Mouse (Mus musculus) embryonic facial prominence, embryonic 13.5 days (tissue): ENCODE data around the gene Otud7b. TPM values are rescaled to one million over a fixed set of nuclear protein-coding genes. Genes with fewer than 3 reads are reported as not detected.

ENCODE experiments used
- ATAC-seq: fragments of 200-750 bp; cut with Nextera tagmentation; 2 replicates; pipeline ENCODE4 v1.8.0; 2017; ENCODE audit warnings: low read depth; ENCODE audit not compliant: insufficient number of reproducible peaks, insufficient read depth, low FRiP score, low TSS enrichment
- H3K27ac ChIP-seq: fragments of 300-500 bp; sonication (generic); 2 replicates; pipeline ENCODE4 v1.5.1; 2015; ENCODE audit warnings: moderate library complexity, mild to moderate bottlenecking, inconsistent platforms
- H3K27me3 ChIP-seq: fragments of 300-500 bp; sonication (generic); 2 replicates; pipeline ENCODE4 v1.6.1; 2015; ENCODE audit warnings: mild to moderate bottlenecking, inconsistent platforms
- H3K36me3 ChIP-seq: fragments of 300-500 bp; sonication (generic); 2 replicates; pipeline ENCODE4 v1.6.1; 2015; ENCODE audit warnings: mild to moderate bottlenecking, inconsistent platforms
- H3K4me1 ChIP-seq: fragments of 300-500 bp; sonication (generic); 2 replicates; pipeline ENCODE4 v1.6.1; 2015; ENCODE audit warnings: inconsistent platforms
- H3K4me2 ChIP-seq: fragments of 300-500 bp; sonication (generic); 2 replicates; pipeline ENCODE4 v1.6.1; 2015; ENCODE audit warnings: moderate library complexity, mild to moderate bottlenecking, inconsistent platforms
- H3K4me3 ChIP-seq: fragments of 300-500 bp; sonication (generic); 2 replicates; pipeline ENCODE4 v1.5.1; 2015; ENCODE audit warnings: mild to moderate bottlenecking, inconsistent platforms
- H3K9ac ChIP-seq: fragments of 300-500 bp; sonication (generic); 2 replicates; pipeline ENCODE4 v1.6.1; 2015; ENCODE audit warnings: mild to moderate bottlenecking, inconsistent platforms
- H3K9me3 ChIP-seq: fragments of 300-500 bp; sonication (generic); 2 replicates; pipeline ENCODE4 v1.6.1; 2016; ENCODE audit warnings: inconsistent platforms
- WGBS: fragments of 180-500 bp; shearing (Covaris S2); methylation state at CpG from one replicate; pipeline ENCODE4 v1.1.7; 2015; ENCODE audit warnings: mixed read lengths; 5-methylcytosine and 5-hydroxymethylcytosine counted together
- polyA plus RNA-seq: library from polyadenylated mRNA; unstranded; fragments of >200 nt; fragmentation: Nextera tagmentation; extraction: Ambion mirVana; gene quantifications from 2 replicates; pipeline ENCODE4 v1.2.1, GENCODE M21; 2015

The Otud7b gene
- polyA plus RNA-seq, 1 experiment from 2014 or later, result 23.8 TPM

DNA sequence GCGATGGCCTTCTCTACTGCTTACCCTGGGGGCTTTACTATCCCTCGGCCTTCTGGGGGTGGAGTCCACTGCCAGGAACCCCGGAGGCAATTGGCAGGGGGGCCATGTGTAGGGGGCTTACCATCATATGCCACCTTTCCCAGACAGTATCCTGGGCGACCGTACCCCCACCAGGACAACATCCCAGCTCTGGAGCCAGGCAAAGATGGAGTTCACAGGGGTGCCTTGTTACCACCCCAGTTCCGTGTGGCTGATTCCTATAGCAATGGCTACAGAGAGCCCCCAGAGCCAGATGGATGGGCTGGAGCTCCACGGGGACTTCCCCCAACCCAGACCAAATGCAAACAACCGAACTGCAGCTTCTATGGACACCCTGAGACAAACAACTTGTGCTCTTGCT is 51.2 kb downstream of the Otud7b start:
- Histone ChIP-seq H3K9ac (no peak overlapping the region), H3K27me3 (no peaks in the 10 kb centered on the region), H3K4me1 (peaks cover 9% of the 10 kb centered on the region), H3K4me2 (no peak overlapping the region), H3K9me3 (no peaks in the 10 kb centered on the region), H3K27ac (no peak overlapping the region), H3K4me3 (no peak overlapping the region), H3K36me3 (peaks cover 56% of the 10 kb centered on the region)
- WGBS, result 77% methylated on average over 8 of the region's 8 CpGs
- ATAC-seq, result no peak

DNA sequence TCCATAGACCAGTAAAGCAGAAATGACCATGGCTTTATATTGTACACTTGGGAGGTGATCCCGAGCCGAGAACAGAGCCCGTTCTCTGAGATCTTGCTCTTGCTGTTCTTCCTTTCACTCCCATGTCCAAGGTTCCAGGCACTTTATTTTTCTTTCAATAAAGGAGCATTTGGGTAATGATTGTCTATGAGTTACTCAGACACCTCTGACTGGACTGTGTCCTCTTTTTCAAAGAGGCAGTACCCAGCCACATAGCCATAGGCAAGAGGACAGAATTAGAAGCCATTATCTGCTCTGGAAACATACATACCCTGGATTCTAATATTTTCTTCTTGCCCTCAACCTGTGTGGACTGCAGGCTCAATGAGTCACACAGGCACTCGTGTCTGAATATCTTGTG is 55.5 kb downstream of the Otud7b start:
- Histone ChIP-seq H3K4me3 (no peak overlapping the region), H3K36me3 (peaks cover 18% of the 10 kb centered on the region), H3K4me2 (no peak overlapping the region), H3K9me3 (no peaks in the 10 kb centered on the region), H3K27me3 (no peaks in the 10 kb centered on the region), H3K4me1 (peaks cover 29% of the 10 kb centered on the region), H3K27ac (peak overlapping the region; percentile 93), H3K9ac (no peak overlapping the region)
- no peak for ATAC-seq
- WGBS, result 74% methylated on average over 4 of the region's 4 CpGs

DNA sequence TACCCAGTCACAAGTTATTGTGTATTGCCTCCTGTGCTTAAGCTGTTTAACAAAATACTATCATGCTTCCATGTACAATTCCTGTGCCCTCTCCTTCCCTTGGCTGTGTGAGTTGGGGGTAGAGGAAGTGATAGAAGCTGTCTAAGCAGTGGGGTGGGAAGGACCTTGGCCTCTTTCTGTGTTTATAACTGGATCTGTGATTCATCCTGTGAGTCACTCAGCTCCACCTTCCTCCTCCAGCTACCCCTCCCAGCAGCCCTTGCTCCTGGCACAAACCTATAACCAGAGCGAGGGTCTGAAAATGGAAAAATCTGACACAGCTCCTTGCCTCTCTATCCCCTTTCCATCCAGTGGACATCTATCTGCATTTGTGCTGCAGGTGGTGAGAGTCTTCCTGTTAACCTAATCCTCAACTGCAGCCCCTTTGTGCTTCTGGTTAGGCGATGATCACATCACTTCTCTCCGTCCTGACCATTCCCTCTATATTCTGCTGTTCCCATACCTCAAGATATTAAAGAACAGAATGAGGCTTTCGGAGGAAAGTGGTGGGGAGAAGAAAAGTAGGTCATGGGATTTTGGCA is 56.0 kb downstream of the Otud7b start:
- H3K9ac ChIP-seq, result peak overlapping the region; percentile 82
- ATAC-seq, result no peak
- no peaks in the 10 kb centered on the region for H3K9me3 ChIP-seq
- H3K4me1 ChIP-seq, result peaks cover 29% of the 10 kb centered on the region
- H3K4me2 ChIP-seq, result peak overlapping the region; percentile 88
- WGBS, result 42% methylated on average over 4 of the region's 4 CpGs
- H3K27me3 ChIP-seq, result no peaks in the 10 kb centered on the region
- H3K27ac ChIP-seq, result peak overlapping the region; percentile 93
- H3K4me3 ChIP-seq, result peak overlapping the region; percentile 63; the same call in 1 of the 2 replicates
- peaks cover 18% of the 10 kb centered on the region for H3K36me3 ChIP-seq

DNA sequence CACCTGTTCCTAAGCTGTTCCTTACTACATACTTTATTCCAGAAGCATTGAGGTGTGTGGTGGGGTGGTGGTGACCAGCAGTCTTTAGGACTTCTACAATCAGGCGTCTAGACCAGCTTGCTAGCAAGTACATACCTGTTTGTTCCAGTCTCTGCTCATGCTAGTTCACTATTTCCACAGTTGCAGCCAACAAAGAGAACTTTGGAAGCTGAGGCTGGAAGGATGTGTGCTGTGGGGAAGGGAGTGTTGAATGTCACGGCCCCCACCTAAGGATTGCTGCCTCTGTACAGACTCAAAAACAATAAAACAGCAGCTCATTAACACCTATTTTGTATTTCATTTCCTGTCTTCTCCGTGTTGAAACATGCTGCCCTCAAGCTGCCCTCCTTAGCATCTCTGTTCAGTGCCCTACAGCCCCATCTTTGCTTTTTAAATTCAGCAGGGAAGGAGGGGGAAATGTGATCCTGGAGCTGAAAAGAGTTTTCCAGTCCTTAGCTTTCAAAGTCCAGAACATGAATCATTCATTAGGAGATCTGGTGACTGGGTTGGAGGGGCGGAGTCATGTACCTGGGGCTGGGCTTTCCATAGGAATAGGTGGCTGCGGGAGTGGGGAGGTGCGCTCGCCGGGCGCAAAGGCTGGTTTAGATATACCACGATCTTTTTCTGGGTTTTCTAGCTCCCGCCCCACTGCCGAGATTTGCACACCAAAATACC is 56.6 kb downstream of the Otud7b start:
- WGBS, result under 1% methylated on average over 12 of the region's 12 CpGs
- peak overlapping the region; percentile 88 for H3K4me2 ChIP-seq
- peak overlapping the region; percentile 82 for H3K9ac ChIP-seq
- H3K27me3 ChIP-seq, result no peaks in the 10 kb centered on the region
- H3K4me1 ChIP-seq, result peaks cover 29% of the 10 kb centered on the region
- H3K9me3 ChIP-seq, result no peaks in the 10 kb centered on the region
- peak; percentile 73 for ATAC-seq
- peaks cover 14% of the 10 kb centered on the region for H3K36me3 ChIP-seq
- peak overlapping the region; percentile 63 for H3K4me3 ChIP-seq
- H3K27ac ChIP-seq, result peak overlapping the region; percentile 93

DNA sequence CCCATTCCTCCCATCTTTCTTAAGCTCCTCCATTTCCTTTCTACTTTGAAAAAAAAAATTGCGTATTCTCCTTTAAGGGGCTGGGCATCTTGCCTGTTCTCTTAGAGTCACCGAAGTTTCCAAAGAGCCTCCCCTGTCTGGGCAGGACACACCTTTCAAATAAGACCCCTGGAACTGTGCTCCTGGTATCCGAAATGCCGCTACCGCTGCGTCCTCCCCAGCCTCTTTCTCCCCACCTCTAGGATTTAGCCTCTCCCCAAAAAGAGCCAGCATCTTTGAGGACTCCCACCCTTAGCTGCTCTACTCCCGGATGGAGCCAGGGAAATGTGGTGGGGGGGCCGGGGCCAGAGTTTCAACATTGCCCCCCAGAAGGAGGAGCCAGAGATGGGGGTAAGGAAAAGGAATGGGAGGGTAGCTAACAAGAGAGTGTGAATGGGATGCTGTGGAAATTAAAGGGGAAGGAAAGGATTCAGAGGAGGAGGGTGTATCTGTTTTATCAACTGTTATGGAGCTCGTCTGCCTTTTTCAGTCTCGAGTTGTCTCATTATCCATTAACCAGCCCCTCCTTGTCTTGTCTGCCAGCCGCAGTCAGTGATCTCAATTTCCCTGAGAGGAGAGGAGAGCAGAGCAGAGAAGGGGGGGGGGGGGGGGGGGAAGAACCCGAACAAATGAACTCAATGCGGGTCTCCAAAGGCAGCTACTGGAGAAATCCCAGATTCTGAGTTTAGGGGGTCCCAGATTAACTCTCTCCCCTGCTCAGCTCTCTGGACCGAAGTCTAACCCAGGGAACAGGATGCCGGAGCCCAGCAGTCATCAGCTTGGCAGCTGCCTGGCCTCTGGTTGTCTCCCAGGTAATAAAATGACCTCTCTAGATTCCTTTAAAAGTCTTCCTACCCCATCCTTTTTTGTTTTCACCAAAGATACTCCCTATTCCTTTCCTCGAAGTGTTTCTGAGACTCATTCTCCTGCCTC is 57.8 kb downstream of the Otud7b start, which contains the start of gene Mtmr11:
Mtmr11 (plus strand) TSS at position 136 of the 972 bp plus-strand sequence.
- Histone ChIP-seq H3K9ac (peak within 1 kb of the TSS; percentile 82), H3K4me1 (peaks cover 29% of the 10 kb centered on the region), H3K4me2 (peak within 1 kb of the TSS; percentile 88), H3K27me3 (no peaks in the 10 kb centered on the region), H3K4me3 (peak within 1 kb of the TSS; percentile 63), H3K9me3 (no peaks in the 10 kb centered on the region), H3K36me3 (peaks cover 16% of the 10 kb centered on the region), H3K27ac (peak within 1 kb of the TSS; percentile 93)
- no peak for ATAC-seq
- 7% methylated on average over 16 of the region's 16 CpGs for WGBS

DNA sequence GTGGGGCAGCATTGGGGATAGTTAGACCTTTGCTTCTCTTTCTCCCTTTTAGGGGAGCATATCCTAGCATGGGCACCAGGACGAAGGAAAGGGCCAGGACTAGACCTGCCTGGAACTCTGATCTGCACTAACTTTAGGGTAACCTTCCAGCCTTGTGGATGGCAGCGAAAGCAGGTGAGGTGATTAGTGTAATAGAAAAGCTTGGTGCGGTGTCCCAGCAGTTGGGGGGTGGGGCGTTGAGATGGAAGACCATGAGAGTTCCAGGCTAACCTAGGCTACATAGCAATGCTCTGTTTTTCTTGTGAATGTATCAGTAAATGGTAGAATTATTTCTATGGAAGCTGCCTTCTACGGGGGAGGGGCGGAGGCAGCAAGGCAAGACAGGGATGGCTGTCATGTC is 58.7 kb downstream of the Otud7b start:
- Histone ChIP-seq H3K4me1 (peaks cover 29% of the 10 kb centered on the region), H3K9me3 (no peaks in the 10 kb centered on the region), H3K4me3 (peak overlapping the region; percentile 63), H3K4me2 (peak overlapping the region; percentile 88), H3K9ac (peak overlapping the region; percentile 82), H3K27me3 (no peaks in the 10 kb centered on the region), H3K36me3 (peaks cover 21% of the 10 kb centered on the region), H3K27ac (peak overlapping the region; percentile 93; the same call in 1 of the 2 replicates)
- ATAC-seq, result no peak
- 89% methylated on average over 6 of the region's 6 CpGs for WGBS

DNA sequence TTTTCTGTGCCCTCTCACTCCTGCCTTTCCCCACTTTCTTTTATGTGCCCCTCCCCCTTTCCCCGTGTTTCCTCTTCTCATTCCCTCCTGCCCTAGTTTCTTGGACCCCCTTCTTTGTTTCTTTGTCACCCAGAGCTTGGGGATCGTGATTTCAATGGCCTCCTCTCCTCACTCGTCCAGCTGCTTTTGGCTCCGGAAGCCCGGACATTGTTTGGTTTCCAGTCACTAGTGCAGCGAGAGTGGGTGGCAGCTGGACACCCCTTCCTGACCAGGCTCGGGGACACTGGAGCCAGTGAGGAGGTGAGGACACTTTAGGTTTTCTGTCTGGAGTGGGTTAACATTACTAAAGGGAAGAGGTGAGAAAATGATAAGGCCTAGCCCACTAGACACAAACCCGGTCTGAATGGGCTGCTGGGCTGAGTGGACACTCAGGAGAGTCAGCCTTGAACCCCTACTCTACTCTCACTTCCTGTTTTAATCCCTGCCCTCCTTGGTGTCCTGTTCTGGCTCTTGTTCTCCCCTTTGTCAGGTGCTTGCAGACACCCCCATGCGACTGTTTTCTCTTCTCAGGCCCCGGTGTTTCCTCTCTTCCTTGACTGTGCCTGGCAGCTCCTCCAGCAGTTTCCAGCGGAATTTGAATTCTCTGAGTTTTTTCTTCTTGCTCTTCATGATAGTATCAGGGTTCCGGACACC is 64.3 kb downstream of the Otud7b start:
- Histone ChIP-seq H3K4me1 (peaks cover 31% of the 10 kb centered on the region), H3K9me3 (no peaks in the 10 kb centered on the region), H3K36me3 (peaks cover 44% of the 10 kb centered on the region), H3K4me3 (no peak overlapping the region), H3K27me3 (no peaks in the 10 kb centered on the region), H3K9ac (no peak overlapping the region), H3K27ac (peak overlapping the region; percentile 39; the same call in 1 of the 2 replicates), H3K4me2 (no peak overlapping the region)
- no peak for ATAC-seq
- 78% methylated on average over 12 of the region's 12 CpGs for WGBS

DNA sequence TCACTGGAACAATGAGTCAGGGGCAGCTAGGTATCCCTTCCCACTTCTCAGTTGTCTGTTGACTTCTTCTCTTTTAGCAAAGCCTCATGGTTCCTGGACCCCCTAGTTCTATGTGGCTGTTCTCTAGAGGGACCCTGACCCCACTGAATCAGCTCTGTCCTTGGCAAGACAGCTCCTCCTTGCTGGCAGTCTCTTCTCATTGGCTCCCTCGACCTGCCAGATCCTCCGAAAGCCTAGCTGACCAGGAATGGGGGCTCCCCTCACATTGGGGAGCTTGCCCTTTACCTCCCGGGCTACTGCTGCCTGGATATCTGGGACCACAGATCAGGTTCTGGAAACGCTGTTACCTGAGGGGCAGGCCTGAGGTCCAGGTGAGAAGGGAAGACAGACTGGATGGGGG is 65.9 kb downstream of the Otud7b start:
- Histone ChIP-seq H3K27ac (0 out of 2 replicates have a peak overlapping the region, but pooled peaks have one; percentile 99), H3K9ac (no peak overlapping the region), H3K4me1 (peaks cover 42% of the 10 kb centered on the region), H3K36me3 (peaks cover 49% of the 10 kb centered on the region), H3K4me2 (0 out of 2 replicates have a peak overlapping the region, but pooled peaks have one; percentile 9), H3K9me3 (no peaks in the 10 kb centered on the region), H3K27me3 (no peaks in the 10 kb centered on the region), H3K4me3 (no peak overlapping the region)
- no peak for ATAC-seq
- WGBS, result 90% methylated on average over 4 of the region's 4 CpGs

DNA sequence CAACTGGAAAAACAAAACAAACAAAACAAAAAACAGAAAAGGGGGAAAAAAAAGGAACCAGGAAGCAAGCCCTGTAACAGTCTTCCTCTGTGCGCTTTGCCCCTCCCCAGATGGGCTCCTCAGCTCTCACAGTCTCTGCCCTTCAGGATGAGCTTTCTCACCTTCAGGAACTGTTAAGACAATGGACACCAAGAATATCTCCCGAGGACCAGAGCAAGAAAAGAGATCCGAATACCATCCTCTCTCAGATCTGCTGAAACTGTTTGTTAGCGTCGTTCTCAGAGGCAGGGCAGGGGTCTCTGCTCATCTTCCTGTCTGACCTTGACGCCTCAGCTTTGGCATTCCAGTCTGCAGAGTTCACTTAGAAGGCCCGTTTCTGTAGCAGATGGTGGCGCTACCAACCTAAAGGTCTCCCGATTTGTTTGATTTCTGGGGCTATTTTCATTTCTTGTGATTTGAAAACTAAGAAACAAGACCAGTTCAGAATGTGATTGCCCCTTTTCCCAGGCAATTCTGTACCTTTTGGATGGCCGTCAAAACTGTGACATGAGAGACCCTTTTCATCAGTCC is 66.7 kb downstream of the Otud7b start:
- H3K27me3 ChIP-seq, result no peaks in the 10 kb centered on the region
- peak overlapping the region; percentile 88 for H3K9ac ChIP-seq
- H3K4me3 ChIP-seq, result peak overlapping the region; percentile 93
- H3K9me3 ChIP-seq, result no peaks in the 10 kb centered on the region
- peaks cover 42% of the 10 kb centered on the region for H3K4me1 ChIP-seq
- H3K27ac ChIP-seq, result peak overlapping the region; percentile 99
- no peak for ATAC-seq
- peaks cover 51% of the 10 kb centered on the region for H3K36me3 ChIP-seq
- peak overlapping the region; percentile 93 for H3K4me2 ChIP-seq
- 65% methylated on average over 10 of the region's 10 CpGs for WGBS

DNA sequence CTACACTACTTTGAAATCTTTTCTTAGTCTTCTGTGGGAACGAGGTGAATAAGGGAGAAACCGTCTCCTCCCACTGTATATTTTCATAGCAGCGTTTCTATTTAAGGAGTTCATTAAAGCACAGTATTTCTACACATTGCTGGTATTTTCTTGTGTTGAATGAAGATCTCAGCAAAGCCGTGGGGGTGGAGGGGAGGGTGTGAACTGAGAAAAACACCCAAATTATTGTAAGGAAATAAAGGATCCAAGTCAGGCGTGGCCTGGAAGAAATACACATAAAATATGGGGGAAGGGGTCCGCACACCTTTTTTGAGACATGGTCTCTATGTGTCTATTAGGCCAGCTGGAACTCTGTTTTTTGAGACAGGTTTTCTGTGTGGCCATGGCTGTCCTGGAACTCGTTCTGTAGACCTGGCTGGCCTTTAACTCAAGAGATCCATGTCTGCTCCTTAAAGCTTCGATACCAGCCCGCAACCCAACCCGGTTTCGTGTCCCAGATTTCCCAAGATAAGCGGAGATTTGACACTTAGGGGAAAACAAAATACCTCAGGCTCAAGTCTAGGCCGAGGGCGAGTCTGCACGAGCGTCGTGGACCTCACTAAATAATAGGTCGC is 67.4 kb downstream of the Otud7b start:
- peak; percentile 8; the same call in 1 of the 2 replicates for ATAC-seq
- H3K36me3 ChIP-seq, result peaks cover 55% of the 10 kb centered on the region
- H3K27me3 ChIP-seq, result no peaks in the 10 kb centered on the region
- H3K27ac ChIP-seq, result peak overlapping the region; percentile 99
- H3K4me1 ChIP-seq, result peaks cover 42% of the 10 kb centered on the region
- 20% methylated on average over 18 of the region's 18 CpGs for WGBS
- peak overlapping the region; percentile 93 for H3K4me2 ChIP-seq
- peak overlapping the region; percentile 93 for H3K4me3 ChIP-seq
- peak overlapping the region; percentile 88 for H3K9ac ChIP-seq
- no peaks in the 10 kb centered on the region for H3K9me3 ChIP-seq
